Mouse (Mus musculus) heart, postnatal 10 days (tissue): ENCODE data around the gene Tns1. TPM values are rescaled to one million over a fixed set of nuclear protein-coding genes. Genes with fewer than 3 reads are reported as not detected.
A peak's percentile ranks its signal among the peaks of the same experiment; 100 is the strongest.

Experiments
- DNase-seq, 2 experiments: peaks; one replicate each; pipeline ENCODE4 v3.0.0; 2021
- intact Hi-C: fragments of 180-260 bp; cut with DNase I; formaldehyde crosslinking; loops from one replicate; pipeline ENCODE4 v1.15.1; 2025
- total RNA-seq, 2 experiments: library from RNA; stranded (reverse); gene quantifications; 2 replicates each; pipeline ENCODE4 v1.2.3; 2021

Tns1 gene
- total RNA-seq, 2 experiments from 2014 or later, result 532 to 688 TPM

DNA sequence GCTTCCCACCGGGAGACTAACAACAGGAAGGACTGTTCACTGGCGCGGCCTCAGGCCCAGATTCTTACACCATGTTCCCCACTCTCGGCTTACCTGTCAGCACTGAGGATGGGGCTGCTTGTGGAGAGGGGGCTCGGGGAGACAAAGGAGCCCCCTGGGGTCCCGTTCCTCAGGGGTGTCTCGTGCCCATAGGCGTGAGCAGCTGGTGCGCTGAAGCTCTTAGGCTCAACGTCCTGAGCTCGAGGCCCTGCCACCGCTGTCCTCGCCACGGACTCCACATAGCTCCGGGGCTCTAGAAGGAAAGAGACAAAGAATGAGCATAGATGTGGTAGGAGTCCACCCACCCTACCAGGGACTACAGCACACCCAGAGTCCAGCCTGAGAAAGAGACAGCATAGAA lies 196.4 kb downstream of the Tns1 start:
- no peak for DNase-seq
- intact Hi-C loops, result no loop called here

GRCm38 (mm10) chr1:73926279-73926678 lies 198.0 kb downstream of the Tns1 start:
- peak in 1 of 2 experiments; percentile 51 for DNase-seq
- intact Hi-C loops, result no loop called here

GRCm38 (mm10) chr1:73924871-73925610 lies 199.2 kb downstream of the Tns1 start:
- DNase-seq, result no peak
- intact Hi-C loops, result loop anchor here (5.0 kb wide), 1 partner anchor 62 kb away; no protein-coding TSS in a partner anchor

DNA sequence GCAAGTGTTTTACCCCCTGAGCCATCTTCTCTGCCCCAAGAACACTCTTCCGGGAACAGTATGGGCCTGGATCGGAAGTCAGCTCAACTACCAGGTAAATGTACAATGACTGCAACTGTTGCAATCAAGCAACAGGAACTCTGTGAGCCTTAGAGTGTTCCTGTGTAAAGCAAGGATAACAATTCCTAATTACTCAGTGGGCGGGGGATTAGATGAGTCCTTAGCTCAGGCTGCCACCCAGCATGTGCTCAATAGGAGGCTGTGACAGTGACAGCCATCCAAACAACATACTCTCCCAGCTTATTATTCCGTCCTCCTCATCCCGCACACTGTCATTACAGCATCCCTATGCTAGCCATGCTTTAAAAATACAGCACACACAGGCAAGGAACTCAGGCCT lies 200.0 kb downstream of the Tns1 start:
- DNase-seq, result no peak
- intact Hi-C loops, result loop anchor here (5.0 kb wide), 1 partner anchor 63 kb away; no protein-coding TSS in a partner anchor

DNA sequence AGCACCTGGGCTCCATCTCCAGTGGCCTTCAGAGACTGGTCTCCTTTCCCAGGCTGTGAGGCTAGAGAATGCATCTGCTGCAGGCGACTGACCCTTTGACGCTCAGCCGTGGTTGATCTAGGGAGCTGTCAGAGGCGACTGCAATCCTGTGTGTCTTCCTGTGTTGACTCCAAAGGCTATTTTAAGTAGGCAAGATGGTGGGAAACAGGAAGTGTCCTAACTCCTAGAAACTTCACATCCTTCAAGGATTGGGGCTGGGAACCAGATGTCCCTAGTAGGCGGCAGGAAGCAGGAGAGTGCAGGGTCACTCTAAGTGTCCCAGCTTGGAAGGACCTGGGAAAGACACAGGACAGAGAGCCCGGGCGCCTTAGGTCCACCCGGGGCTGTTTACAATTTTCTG lies 201.1 kb downstream of the Tns1 start:
- DNase-seq, result peak in 1 of 2 experiments; percentile 68
- intact Hi-C loops, result loop anchor here (2.0 to 5.0 kb wide), 2 partner anchors 40 to 64 kb away; no protein-coding TSS in a partner anchor

- intact Hi-C loops, result loop anchor here (5.0 kb wide), 1 partner anchor 67 kb away; no protein-coding TSS in a partner anchor
- DNase-seq, result no peak
Observed at GRCm38 (mm10) chr1:73920701-73921100, 203.5 kb downstream of the Tns1 start.

GRCm38 (mm10) chr1:73919909-73920308 lies 204.3 kb downstream of the Tns1 start:
- intact Hi-C loops, result loop anchor here (5.0 kb wide), 1 partner anchor 67 kb away; no protein-coding TSS in a partner anchor
- DNase-seq, result no peak

DNA sequence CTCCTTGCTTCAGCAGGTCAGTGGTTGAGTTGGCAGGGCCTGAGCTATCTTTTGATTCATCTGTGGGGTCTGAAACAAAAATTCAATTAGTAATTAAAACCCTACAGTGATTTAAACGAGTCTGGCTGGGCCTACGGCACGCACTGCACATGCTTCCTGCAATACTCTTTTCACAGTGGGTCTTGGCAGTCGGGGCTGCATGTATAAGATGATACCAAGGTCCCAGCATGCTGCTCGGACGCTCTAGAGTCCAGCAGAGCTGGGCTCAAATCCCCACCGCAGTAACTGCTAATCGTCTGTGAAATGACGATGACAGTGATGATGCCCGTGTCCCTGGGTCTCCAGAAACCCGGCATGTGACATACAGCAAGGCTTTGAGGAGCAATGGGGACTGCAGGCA lies 206.2 kb downstream of the Tns1 start:
- intact Hi-C loops, result no loop called here
- DNase-seq, result no peak

DNA sequence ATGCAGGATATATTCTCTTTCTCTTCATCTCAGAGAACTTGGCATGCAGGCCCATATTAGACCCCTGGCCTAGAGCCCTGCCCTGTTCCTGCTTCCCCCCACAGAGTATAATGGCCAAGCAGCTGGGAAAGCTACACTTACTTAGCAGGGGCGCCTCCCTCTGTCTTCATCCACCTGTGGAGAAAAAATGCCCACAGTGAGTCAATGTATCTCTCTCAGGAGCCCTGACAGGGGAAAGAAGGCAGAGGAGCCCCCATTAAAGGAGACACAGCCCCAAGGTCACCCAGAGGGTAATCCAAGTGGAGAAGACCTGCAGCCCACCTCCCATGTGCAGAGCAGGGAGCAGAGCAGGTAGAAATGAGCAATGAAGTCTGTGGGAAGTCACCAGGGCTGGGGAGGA lies 208.0 kb downstream of the Tns1 start:
- DNase-seq, result no peak
- intact Hi-C loops, result no loop called here

GRCm38 (mm10) chr1:73915218-73916070 lies 208.8 kb downstream of the Tns1 start:
- intact Hi-C loops, result no loop called here
- DNase-seq, result peak; percentile 67 to 71

DNA sequence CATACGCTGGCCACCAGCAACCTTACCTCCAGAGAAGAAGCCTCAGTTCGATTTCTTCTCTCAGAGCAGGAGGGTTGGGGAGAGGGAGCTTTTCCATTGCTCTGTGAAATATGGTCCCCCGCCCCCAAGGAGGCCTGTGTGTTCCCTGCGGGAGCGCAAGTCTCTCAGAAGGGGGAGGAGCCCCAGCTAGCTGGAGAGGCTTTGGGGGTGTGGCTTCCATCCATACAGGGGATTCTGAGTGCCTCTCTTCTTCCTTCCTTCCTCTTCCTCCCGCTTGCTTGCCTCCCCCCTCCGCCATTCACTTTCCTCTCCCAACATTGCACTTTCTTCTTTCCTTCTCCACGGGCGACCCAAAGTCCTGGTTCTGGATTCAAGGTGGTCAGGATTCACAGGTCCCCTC lies 210.2 kb downstream of the Tns1 start:
- intact Hi-C loops, result no loop called here
- peak in 1 of 2 experiments; percentile 33 for DNase-seq

GRCm38 (mm10) chr1:73913071-73914005 lies 210.9 kb downstream of the Tns1 start:
- intact Hi-C loops, result no loop called here
- peak in 1 of 2 experiments; percentile 40 for DNase-seq

DNA sequence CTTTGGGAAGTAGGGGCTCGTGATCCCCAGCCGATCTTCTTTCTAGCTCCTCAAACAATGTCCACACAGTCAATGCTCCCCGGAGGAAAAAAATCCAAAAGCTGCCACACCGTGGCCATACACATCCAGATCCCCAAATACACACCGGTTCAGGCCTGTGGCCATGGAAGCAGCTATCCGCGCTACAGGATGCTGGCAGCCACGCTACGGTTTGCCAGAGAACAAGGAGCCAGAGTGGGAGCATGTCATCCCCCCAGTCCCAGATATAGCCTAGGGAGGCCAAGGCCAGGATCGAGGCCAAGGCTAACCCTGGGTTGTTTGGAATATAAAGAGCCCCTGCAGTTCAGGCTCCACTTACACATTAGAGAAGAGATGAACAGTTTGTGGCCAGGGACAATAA lies 211.8 kb downstream of the Tns1 start:
- intact Hi-C loops, result no loop called here
- peak in 1 of 2 experiments; percentile 32 for DNase-seq

DNA sequence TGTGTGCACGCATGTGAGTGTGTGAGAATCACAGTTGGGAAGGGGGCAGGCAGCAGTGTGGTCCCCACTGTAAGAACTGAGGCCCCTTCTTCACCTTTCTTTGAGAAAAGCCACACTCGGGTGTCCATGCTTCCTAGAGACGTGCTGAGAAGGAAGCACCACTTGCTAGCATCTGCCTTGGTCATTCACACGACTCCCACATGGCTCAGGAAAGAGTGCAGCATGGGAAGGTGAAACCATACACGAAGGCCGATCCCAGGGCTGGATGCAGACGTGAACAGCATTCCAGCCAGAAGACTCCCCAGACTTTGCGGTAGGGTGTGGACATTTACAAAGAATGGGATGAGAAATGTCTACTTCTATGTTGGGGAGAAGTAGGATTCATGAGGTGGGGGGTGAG lies 212.3 kb downstream of the Tns1 start:
- DNase-seq, result peak in 1 of 2 experiments; percentile 17

GRCm38 (mm10) chr1:73910701-73911100 lies 213.5 kb downstream of the Tns1 start:
- DNase-seq, result peak; percentile 7 to 21

More for the DNA sequence above, 212.3 kb downstream of the Tns1 start:
- intact Hi-C loops, result no loop called here

DNA sequence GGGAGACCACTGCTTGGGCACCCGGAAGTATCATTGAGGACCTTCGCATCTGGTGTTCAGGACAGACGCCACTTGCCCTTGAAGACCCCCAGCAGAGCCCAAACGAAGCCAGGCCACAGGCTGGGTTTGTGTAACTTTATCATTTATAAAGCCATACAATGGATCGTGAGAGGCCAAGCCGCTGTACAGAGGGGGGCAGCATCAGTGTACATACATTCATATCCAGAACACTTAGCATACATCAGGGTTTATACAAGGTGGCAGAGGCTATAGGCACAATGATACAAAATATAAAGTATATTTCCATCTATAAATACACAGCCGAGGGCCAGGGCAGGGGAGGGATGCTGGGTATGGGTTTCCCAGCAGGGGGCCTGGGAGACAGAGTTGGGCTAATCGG lies 214.1 kb downstream of the Tns1 start:
- intact Hi-C loops, result no loop called here
- peak; percentile 2 to 12 for DNase-seq

More at GRCm38 (mm10) chr1:73910701-73911100, 213.5 kb downstream of the Tns1 start:
- intact Hi-C loops, result no loop called here

DNA sequence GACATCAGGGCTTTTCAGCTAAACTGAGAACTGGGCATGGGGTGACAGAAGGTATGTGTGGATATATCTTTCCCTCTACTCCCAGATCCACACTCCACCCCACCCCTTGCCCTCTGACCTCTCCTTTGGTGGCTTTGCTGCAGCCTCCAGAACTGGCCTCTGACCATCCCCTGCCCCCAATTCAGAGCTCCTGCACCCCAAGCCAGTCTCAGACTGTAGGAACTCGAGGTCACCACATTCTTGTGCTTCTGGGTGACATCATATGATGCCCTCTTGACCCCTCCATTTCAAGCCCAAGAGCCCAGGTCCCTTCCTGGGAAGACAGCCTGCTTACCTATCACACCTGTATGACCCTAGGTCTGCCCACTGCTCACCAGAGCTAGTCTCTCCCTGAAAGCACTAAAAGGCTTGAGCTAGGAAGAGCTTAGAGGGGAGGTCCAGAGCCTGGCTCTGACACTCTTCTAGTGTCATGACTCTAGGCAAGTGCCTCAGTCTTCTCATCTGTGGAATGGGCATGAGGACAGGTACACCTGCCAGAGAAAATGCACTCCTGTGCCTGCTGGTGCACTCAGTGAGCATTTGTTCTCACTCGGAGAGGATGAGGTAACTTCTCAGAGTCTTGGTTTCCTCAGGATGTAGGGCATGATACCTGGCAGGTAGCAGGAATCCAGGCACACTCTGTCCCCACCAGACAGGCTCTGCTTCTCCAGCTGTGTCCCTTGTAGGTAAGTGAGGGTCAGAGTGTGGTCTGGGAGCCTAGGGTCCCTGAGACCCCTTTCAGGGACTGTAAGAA lies 214.9 kb downstream of the Tns1 start:
- intact Hi-C loops, result no loop called here
- DNase-seq, result peak; percentile 10 to 38

- peak; percentile 6 to 24 for DNase-seq
- intact Hi-C loops, result no loop called here
Observed at GRCm38 (mm10) chr1:73908081-73908960, 215.9 kb downstream of the Tns1 start.
